Mouse (Mus musculus) CD4-positive, CD25-positive, alpha-beta regulatory T cell, adult 4 months (primary cell): ENCODE data around the gene Chrna7. TPM values are rescaled to one million over a fixed set of nuclear protein-coding genes. Genes with fewer than 3 reads are reported as not detected.

Source experiments
- ATAC-seq: one replicate; pipeline ENCODE4 v1.8.0; 2017
- polyA plus RNA-seq, 2 experiments: library from polyadenylated mRNA; unstranded; fragments of 100-300 nt; shearing (Covaris generic); gene quantifications; one replicate each; pipeline ENCODE4 v1.2.1; 2017

Gene Chrna7
- polyA plus RNA-seq, 2 experiments from 2014 or later = not detected

DNA sequence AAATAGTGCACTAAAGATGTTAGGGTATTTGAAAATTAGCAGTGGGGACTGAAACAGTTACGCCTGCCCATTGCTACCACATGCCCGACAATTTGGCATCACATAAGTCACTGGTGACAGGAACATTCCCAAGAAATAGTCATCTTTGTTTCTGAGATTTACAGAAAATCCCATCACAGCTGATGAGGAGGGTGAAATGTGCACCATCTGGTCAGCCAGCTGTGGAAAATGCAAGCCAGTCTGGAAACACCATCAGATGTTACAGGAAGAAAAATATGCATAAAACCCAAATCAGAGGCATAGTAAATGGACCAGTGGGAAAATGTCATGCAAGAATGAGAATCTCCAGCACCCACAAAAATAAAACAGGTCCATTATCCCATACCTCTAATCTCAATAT, 151.4 kb downstream of the Chrna7 start:
- no peak for ATAC-seq

Other genes starting within 250 kb of the Chrna7 start
- not detected for gene Otud7a, start 232.2 kb upstream of the Chrna7 start, polyA plus RNA-seq